Mouse (Mus musculus) lung, postnatal 25 days (tissue): ENCODE measurements around the gene Agbl4.
"Not testable (repeated sequence)": the region's sequence is repeated elsewhere in the genome, so short reads cannot be mapped to it uniquely, and the experiment has no call there.

Experiments
- DNase-seq: peaks from one replicate; pipeline ENCODE4 v3.0.0; 2022; ENCODE audit warnings: low spot score

Agbl4 gene

DNA sequence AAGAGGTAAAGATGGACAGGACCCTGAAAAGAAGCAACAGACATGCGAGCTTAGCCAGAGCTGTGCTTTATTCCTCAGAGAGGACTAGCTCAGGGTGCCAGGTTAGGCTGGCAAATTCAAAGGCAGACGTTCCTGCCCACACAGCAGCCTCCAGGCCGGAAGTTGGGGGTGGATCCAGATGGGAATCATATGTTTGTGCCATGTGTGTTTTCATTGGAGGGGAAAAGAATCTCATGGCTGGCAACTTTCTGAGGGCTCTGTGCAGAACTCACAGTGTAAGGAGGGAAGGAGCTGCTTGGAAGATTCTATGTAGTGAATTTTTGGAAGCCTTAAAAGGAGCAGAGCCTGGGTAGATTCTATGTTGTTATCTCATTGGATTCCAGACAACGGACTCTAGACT, 519.1 kb downstream of the Agbl4 start:
- DNase-seq: no peak

DNA sequence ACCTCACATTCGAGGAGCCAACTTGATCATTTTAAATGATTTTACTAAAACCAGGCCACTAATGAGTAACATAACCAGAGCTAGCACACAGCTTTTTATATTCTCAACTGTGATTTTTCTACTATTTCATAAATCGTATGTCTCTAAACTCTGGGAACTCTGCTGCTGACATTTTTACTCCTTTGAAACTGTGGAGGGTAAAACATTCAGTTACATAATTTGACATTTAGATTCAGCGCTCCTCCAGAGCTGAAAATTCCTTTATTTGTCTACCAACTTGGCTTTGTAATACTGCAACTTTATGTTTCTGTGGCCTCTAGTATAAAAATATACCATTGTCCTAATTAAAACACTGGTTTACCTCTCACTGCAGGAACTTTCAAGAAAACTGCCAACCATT, 523.6 kb downstream of the Agbl4 start:
- no peak for DNase-seq

DNA sequence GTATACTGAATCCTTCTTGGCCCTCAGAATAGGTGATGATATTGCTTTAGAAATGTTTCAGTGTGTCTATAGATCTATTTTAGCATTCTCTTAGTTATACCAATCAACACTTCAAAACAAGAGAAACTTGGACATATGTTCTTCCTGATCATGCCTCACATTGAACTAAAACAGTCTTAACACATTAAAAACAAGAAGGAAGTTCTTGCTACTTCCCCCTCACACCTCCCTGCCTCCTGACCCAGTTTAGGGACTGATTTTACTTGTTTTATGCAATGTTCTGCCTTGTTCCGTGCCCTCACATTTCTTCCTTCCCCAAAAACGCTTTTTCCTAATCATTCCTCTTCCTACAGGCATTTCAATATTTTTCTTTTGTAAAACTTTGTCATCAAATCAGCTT, 604.2 kb downstream of the Agbl4 start:
- DNase-seq: no peak

DNA sequence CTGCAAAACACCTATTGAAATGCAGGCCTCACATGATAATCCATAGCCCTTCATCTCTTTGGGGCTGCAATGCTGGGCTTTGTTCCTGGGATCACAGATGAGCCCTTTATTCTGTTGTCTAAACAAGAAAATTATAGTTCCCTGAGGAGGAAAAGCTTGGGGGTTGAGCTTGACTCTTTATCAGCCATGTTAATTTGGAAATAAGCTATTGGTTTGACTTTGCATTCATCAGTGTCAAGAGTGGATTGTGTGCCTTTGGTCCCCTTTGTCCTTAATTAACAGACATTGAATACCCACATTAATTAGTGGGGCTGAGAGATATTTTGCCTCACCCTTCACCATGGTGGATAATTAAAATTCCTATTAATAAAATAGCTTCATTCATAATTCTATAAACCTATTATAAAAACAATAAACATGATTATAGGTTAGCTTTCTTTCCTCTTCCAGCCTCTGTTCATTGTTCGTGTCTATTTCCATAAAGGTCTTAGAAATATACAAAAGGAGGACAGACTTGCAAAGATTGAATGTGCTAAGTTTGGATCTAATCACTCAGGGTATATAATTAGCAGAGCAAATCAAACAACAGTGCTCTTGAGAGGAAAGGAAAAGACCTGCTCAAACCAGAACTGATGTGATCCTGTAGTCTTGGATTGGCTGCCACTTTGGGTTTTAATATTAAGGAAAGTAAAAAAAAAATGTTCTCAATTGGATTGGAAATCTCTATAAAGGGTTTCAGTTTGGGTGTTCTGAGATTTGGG, 607.4 kb downstream of the Agbl4 start:
- no peak for DNase-seq

DNA sequence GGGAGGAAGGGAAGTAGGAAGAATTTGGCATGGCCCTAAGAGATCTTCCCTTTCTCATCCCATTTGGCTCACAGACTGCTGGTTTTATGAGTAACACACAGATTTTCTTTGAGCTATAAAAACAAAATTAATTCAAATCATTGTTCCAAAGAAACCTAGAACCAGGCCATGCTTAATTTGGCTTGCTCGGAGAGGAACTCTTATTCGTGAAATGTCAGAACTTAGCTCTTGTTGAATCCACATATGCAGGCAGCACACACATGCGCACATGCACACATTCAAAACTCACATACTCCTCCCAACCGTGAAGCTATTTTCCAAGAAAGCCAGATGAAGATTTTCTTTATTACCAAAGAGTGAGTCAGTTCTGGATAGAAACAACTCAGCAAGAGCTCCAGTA, 621.9 kb downstream of the Agbl4 start:
- no peak for DNase-seq

DNA sequence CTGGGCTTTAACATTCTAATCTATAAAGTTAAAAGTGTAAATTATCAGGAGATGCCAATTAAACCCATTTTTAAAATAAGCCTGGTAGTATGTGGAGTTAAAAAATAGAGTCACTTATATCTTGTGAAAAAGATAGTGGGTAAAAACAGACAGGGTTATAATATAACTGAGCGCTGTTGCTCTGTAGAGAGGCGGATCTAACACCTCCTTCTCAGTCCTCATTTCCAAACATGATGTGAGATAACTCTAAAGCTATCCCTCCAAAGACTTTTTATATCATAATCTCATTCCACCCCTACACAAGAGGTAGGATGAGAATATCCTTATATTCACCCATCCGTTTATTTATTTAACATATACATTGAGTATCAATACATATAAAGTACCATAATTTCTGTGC, 669.9 kb downstream of the Agbl4 start:
- no peak for DNase-seq

DNA sequence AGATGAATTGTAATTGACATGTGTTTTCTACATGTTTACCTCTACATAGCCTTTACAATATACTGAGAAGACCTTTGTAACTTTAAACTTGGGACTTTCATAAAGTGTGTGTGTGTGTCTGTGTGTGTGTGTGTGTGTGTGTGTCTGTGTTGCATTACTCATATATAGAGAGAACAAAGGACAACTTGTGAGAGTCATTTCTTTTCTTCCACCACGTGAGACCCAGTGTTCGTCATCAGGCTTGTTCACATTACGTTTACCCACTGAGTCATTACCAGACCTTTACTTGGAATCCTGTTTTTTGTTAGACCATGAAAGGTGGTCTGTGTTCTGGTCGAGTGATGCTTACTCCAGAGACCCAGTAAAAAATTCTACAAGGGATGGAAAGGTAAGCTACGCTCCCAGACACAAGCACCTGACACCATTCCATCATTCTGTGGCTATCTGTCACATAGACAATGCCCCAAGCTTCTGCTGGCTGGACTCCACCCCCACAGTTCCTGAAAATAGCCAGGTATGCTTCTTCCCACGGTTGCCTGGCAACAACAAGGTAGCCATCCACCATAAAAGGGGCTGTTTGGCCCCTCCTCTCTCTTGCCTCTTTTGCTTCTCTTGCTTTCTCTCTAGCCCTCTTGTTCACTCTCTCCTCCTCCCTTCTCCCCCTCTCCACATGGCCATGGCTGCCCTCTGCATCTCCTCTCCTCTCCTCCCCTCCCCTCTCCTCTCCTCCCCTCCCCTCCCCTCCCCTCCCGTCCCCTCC, 676.5 kb downstream of the Agbl4 start:
- no peak for DNase-seq

DNA sequence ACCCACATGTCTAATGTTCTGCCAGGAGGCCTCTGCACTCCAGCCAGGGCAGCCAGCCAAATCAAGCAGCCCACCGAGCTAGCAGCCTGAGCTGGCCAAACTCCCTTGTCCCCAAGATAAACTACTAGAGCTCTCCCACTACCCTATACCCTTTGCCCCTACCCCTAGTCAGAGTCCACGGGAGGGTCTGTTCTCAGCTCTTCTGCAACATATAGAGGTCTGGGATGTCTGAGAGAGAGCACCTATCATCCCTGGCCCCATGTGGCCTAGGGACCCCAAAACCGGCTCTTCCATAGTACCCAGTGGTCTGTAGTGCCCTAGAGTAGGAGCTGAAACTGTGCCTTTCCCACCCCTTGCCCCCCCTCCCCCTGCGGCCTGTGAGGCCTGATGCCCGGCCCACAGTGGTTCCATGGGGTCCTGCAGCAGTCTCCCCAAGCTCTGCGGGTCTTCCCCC, 677.3 kb downstream of the Agbl4 start:
- DNase-seq: no peak

DNA sequence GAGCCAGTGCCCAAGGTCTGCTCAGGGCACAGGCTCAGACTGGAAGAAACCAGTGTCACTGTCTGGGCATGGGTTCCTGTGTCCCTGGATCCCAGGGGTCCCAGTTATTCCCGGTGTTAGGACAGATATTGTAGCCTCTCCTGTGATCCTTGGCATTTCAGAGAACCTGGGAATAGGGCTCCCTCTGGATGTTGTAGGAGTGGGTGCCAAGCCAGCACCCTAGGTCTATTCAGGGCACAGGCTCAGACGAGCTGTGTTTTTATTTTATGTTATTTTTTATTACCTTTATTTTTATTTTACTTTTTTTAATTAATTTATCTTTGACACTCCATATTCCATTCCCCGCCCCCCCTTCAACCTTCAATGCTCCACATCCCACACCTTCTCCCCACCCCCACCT, 680.3 kb downstream of the Agbl4 start:
- no peak for DNase-seq

DNA sequence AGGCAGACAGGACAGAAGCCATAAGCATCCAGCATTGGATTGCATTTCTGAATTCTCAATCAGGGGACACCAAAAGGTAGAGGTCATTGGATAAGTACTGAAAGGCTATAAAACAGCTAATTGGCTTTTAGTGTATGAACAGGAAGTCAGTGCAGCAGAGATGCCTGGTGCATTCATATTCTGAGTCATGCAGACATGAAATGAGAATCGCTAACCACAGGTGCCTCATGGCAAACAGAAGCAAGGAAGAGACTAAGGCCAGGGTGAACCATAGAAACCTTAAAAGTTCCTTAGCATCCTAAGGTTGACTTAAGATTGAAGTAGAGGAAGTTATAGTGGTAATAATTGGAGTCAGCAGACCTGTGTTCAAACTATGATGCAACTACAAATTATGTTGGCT, 687.9 kb downstream of the Agbl4 start:
- no peak for DNase-seq

DNA sequence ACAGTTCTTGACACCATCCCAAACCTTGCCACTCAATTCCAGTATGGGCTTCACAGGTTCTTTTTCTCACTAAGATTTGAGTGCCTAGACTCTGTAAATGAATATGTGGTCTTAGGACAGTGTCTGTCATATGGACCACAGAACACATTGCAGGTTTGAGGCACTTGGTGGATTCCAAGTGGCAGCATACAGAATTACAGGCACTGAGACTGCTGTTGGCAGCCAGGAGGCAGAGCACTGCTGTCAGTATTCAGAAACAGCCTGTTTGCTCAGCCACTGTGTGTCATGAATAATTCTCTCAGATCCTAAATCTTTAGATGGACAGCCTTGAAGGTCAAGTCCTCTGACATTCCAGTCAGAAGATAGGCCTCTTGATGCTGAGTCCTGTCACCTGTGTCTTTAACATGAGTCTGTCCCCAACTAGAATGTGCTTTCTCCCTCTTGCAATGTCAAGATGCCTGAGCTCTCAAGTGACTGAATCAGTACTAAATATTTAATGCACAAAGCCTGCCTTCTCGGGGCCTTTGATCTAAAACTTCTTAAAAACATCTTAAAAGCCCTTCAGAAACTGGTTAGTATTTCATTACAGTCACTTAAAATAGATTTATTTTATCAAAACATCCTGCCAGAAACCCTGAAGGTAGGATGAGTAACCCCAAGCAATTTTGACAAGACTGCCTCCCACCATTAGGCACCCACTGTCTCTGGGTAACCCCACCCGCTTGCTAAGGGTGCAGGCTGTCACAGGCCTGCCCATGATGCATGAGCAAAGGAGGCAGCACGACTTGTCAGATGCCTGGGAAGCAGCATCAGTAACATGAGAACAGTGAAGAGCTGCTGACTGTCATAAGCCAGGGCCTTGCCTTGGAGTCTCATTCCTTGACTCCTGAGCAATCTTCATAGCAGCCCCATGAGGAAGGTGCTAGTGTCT, 739.0 kb downstream of the Agbl4 start:
- DNase-seq: no peak

DNA sequence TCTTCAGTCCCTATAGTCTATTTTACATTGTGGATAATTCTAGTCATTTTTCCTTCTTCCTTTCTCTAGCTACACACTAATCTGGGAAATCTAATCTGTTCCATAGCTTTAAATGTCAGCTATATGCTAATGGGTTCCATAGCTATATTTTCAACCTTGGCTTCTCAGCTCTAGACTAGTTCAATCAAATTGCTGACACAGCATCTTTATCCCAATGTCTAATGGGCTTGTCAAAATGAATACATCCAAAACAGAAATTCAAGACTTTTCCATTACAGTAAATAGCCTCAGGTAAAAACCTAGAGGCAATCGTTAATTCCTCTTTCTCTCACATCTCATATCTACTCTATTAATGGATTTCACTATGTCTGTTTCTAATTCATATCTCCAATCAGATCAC, 750.3 kb downstream of the Agbl4 start:
- DNase-seq: no peak

DNA sequence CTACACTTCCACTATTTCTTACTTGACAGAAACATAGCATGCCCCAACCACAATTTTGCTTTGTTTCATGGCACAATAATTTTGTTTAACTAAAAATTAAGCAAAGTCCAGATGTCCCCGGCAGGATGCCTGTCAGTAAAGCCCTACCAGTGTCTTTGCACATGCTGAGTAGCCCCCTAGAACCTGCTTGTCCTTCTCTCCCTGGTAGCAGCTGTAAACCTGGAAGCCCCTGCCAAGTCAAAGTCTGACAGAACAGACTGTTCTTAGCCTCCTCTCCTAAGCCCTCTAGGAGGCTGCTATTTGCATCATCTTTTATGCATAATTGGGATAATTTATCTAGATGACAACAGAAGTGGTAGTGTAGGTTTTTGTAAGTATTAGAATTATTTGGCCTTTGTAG, 758.4 kb downstream of the Agbl4 start:
- no peak for DNase-seq

DNA sequence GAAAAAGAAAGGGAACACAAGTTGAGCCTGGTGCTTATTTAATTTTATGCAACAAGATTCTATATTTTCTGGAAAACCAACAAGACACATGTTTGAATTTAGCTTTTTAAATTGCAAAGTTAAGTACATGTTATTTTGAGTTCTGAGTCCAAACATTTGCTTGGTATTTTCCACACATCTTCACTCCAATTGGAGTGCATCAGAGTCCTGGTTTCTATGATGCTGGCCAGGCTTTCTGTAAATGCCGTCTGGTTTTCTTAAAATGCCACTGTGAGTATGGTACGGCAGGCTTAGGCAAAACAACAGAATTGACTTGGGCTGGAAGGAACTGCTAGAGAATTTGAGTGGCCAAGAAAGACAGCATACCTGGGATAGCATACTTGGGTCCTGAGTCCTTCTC, 784.0 kb downstream of the Agbl4 start:
- no peak for DNase-seq

DNA sequence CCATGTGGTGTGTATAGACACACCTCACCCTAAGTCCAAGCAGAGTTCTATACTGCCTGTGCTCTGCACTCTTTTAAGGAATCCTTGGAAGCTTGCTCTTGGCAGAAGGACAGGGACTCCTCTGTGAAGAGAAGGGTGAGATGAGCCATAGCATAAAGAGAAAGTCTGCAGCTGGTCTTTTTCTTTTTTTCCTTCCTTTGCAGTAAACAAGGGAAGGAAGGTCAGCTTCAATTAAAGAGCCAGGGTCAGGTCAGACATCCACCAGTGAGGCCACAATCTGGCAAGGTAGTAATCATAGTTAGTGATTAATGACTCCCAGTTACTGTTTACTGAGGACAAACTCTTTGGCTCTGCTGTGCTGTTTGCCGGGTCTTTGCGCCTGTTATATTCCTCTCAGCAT, 802.6 kb downstream of the Agbl4 start:
- DNase-seq: peak; percentile 2

DNA sequence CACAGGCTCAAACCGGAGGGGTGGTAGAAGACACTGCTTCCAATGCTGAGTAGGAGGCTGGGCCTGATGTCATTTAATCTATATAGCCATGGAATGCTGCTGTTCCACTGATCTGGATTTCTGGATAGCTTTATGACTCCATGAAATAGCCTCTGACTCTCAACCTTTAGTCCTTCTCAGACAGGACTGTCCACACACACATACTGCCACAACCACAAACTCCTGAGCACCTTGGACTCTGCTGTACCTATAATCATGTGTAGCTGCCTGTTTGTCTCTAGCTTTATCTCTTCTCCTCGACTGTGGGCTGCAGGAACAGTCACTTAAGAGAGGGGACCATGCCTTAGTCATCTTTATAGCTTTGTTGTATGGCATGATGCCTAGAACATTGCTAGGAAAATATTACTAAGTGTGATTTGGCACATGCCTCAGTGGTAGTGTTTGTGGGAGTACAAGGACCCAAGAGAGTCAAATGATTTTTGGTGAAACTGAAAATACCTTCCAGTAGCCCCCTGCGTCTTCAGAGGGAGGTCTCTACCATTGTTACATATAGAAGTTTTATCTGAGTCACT, 817.8 kb downstream of the Agbl4 start:
- DNase-seq: no peak

DNA sequence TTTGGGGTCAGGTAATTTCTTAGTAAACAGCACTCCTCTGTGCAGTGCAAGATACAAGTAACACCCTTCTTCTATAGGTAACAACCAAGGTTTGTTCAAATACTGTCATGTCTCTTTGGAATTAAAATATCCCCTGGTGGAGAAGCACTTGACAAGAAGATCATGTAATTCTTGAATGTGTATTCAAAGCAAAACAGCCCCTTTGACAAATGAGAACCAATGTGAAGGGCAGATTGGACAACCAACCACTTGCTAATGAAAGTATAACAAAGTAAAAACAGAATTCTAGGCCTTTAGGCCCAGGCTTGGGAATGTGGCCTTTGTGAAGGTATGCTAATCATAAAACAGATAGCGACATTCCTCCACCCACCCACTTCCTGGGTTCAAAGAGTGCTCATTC, 821.6 kb downstream of the Agbl4 start:
- not testable (repeated sequence) for DNase-seq

DNA sequence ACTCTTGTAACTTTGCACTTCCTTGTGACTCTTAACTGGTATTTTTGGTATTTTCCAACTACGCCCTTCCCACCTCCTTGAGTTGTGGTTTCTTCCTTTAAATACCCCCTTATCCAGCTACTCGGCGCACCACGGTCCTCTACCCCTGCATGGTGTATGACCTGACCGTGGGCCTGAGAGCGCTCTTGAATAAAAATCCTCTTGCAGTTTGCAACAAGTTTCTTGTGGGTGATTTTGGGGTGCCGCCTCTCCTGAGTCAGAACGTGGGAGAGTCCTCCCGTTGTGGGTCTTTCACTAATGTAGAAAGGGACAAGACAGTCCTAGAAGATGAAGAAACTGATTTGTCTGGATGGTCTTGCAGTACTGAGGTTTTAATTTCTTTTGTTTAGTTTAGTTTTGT, 822.1 kb downstream of the Agbl4 start:
- DNase-seq: not testable (repeated sequence)

DNA sequence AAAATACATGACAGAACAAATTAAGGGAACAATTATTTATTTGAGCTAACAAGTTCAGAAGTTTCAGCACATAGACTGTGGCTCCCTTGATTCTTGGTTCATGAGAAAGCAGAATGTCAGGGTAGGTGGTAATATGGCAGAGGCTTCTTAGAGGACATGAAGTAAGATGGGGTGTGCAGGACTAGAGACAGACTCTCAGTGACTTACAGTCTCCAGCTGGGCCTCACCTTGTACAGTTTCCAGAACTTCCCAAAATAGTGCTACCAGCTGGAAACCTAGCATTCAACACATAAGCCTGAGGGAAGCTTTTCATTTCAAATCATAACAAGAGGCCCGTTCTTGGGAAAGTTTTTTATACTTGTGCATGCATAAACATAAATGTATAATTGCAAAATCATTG, 836.4 kb downstream of the Agbl4 start:
- DNase-seq: peak; percentile 9

DNA sequence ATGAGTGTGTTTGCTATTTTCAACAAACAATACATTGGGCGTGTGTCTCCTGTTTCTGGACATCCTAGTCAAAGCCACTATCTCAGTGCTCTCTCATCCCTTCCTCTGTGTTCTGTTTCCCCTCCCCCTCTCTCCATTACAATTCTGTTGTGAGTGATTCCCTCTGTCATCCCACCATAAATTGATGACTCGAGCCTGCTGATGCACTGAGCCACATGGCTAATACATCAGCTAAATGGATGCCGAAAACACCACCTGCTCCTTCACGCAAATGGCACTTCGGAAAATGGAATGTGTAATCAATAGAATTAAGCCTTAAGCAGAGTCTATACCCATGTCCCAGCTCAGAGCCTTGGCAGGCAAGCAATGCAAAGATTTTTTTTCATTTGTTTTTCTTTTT, 854.5 kb downstream of the Agbl4 start:
- no peak for DNase-seq

DNA sequence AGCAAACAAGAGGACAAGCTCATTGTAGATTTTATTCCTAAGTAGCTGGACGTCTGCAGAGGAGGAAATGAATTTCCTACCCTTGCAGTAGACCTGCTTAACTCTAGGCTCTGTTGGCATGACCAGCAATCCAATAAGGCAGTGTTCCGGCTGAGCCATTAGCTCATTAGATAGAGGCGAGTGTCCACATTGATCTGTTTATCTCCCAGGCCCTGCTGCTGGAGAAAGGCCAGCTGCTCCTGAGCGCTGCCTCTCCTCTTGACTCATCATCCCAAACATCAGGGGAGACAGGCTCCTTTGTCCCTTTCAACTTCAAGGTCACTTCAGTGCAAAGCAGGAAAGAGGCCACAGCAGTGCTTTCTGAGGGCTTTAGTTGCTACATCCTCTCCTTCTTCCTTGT, 858.0 kb downstream of the Agbl4 start:
- no peak for DNase-seq

DNA sequence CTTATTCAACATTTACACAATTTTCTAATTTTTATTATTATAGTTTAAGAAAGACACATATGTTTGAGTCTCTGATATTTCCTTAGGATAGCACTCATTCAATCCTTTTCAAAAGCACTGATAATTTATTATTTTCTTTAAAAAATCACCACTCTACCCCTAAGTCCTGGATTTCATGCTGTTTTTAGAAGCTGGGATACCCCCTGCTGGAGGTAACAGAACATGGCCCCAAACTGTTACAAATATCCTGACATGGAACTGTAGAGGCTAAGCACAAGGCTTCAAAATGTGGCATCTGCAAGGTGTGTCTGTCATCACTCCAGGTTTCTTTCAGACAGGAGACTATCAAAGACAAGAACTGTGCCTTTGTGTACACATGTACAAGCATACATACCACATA, 859.5 kb downstream of the Agbl4 start:
- no peak for DNase-seq
